Mouse (Mus musculus) kidney, adult 9 months (tissue): ENCODE measurements around the gene Dnajc9.

Experiments used
- DNase-seq: peaks from one replicate; pipeline ENCODE4 v3.0.0; 2022

Dnajc9 gene

GRCm38 (mm10) chr14:20347991-20348541, 40.6 kb downstream of the Dnajc9 start, which contains the start of the genes Ecd and Fam149b:
Ecd (minus strand) TSS chr14:20348121.
Fam149b (plus strand) TSS chr14:20348162.
- DNase-seq, result peak; percentile 96

GRCm38 (mm10) chr14:20347441-20347990, 41.2 kb downstream of the Dnajc9 start:
- DNase-seq, result no peak

- DNase-seq, result no peak
Measured at GRCm38 (mm10) chr14:20345885-20346284, 42.8 kb downstream of the Dnajc9 start.

DNA sequence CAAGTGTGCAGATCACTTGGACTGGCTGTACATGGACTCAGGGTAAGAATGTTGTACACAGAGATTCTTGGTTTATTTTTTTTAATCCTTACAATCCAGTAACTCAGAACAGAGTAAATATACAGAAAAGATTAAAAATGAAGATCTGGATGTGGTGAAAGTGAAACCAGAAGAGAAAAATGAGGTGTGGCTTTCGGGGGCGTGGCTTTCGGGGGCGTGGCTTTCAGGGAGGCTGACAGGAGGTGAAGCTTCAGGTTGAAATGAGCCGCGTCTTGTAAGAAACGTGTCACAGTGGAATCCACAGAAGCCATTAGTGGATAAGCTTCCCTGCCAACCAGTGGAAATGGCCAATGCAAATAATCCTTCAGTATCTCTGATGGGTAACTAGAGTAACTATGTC, 47.8 kb downstream of the Dnajc9 start:
- no peak for DNase-seq

- DNase-seq, result peak; percentile 49
Measured at GRCm38 (mm10) chr14:20340149-20340548, 48.6 kb downstream of the Dnajc9 start.

GRCm38 (mm10) chr14:20339415-20339814, 49.3 kb downstream of the Dnajc9 start:
- no peak for DNase-seq
